ENCODE assay signal across 10 mouse cellular contexts in the genomic region with DNA sequence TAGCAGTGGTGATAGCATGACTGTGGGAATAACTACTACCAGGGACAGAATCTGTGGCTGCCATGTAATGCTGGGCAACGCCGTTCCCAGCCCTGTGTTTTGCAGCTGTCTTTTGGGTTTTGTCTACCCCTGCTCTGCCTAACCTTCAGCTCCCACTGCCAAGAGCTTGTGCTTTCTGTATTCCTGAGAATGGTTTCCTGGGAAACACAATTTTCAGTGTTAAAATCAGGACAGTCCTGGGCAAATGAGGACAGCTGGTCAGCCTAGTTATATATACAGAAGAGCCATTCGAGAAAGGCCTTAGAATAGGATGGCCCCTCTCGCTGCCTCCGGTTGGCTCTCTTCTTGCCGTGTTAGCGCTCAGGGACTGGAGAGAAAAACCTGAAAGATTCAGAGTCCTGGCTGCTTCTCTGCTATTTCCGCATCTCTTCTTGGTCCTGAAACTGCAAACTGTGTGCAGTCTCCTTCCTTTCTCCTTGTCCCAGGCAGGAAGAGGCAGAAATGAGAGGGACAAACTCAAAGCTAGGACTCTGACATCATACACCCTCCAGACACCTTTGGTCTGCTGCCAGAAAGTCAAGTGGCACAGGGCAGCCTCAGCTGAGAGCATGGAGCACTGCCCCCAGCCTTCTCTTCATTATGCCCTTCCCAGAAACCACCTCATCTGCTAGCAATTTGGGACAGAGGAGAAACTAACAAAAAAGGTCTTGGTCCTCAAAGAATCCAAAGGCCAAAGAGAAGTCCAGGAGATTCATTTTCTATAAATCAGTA.
DNase-seq lines count a peak whose midpoint lies in the region; ATAC-seq and TF ChIP-seq lines count a peak whose summit lies in the region.
"Had no signal": no experiment of that assay in that cellular context is flagged by ENCODE, and none has a peak within 500 bp of the region (broad histone marks: within the 10 kb centered on the region; RNA-seq: fewer than 3 reads in every experiment).

No protein-coding gene starts in this region.

- DNase-seq in kidney, postnatal 4 days: no peak
- peak; percentile 20 to 41 for DNase-seq in cerebellum, adult 2 months
- DNase-seq in lung, postnatal 10 days: peak; percentile 80
- no peak for DNase-seq in ovary, postnatal 14 days (ENCODE audit: low spot score)
- DNase-seq in thymus, postnatal 36 days: no peak
- DNase-seq in natural killer cell, adult 2 months (ENCODE audit: low spot score in 2 of 2): no peak

- no peak overlapping the region for H3K4me3 ChIP-seq in kidney, embryonic 16.5 days (ENCODE audit: low read length)
- H3K4me3 ChIP-seq in cerebellum, adult 2 months (replicated peaks; ENCODE audit: insufficient read depth, low read depth, low read length): no peak overlapping the region
- no peak overlapping the region for H3K4me3 ChIP-seq in heart, embryonic 12.5 days

- H3K4me2 ChIP-seq in kidney, embryonic 16.5 days (replicated peaks; ENCODE audit: low read depth, low read length): no peak overlapping the region
- no peak overlapping the region for H3K4me2 ChIP-seq in heart, embryonic 12.5 days

- no peaks in the 10 kb centered on the region for H3K27me3 ChIP-seq in kidney, embryonic 16.5 days (ENCODE audit: insufficient read depth, low read length)
- H3K27me3 ChIP-seq in cerebellum, adult 2 months (ENCODE audit: control insufficient read depth, insufficient read depth, low read length): no peaks in the 10 kb centered on the region
- no peaks in the 10 kb centered on the region for H3K27me3 ChIP-seq in heart, embryonic 12.5 days (replicated peaks)

- no peaks in the 10 kb centered on the region for H3K9me3 ChIP-seq in kidney, embryonic 16.5 days (ENCODE audit: low read length)
- no peaks in the 10 kb centered on the region for H3K9me3 ChIP-seq in heart, embryonic 12.5 days (replicated peaks)
- H3K9me3 ChIP-seq: G1E had no signal

- no peaks in the 10 kb centered on the region for H3K36me3 ChIP-seq in kidney, embryonic 16.5 days (ENCODE audit: insufficient read depth, low read length)
- no peaks in the 10 kb centered on the region for H3K36me3 ChIP-seq in heart, embryonic 12.5 days
- H3K36me3 ChIP-seq: G1E had no signal

- TF ChIP-seq CTCF in cerebellum, adult 2 months (IDR thresholded peaks at IDR 0.05; ENCODE audit: borderline replicate concordance, insufficient read depth, low read depth, low read length): no peak

- H3K9ac ChIP-seq in kidney, embryonic 16.5 days (replicated peaks; ENCODE audit: low read length): no peak overlapping the region
- H3K9ac ChIP-seq in heart, embryonic 12.5 days: no peak overlapping the region

- TF ChIP-seq POLR2A in cerebellum, adult 2 months (IDR thresholded peaks at IDR 0.05; ENCODE audit: borderline replicate concordance, insufficient read depth, low read length): no peak

- peak overlapping the region; percentile 50; the same call in 1 of the 2 replicates for H3K27ac ChIP-seq in kidney, embryonic 16.5 days (ENCODE audit: low read length)
- H3K27ac ChIP-seq in cerebellum, adult 2 months (ENCODE audit: insufficient read depth, low read length): peak overlapping the region; percentile 34; the same call in 1 of the 2 replicates
- H3K27ac ChIP-seq in heart, embryonic 12.5 days (ENCODE audit: poor library complexity, severe bottlenecking): peak overlapping the region; percentile 72
- H3K27ac ChIP-seq: kidney, postnatal 0 days had no signal

- no peak for ATAC-seq in kidney, embryonic 16.5 days (ENCODE audit: low FRiP score, low TSS enrichment)
- peak; percentile 61; the same call in 1 of the 2 replicates for ATAC-seq in heart, embryonic 12.5 days (ENCODE audit: insufficient number of reproducible peaks, low FRiP score)

- peaks cover 8% of the 10 kb centered on the region for H3K4me1 ChIP-seq in kidney, embryonic 16.5 days (ENCODE audit: insufficient read depth, low read length)
- H3K4me1 ChIP-seq in cerebellum, adult 2 months (ENCODE audit: control insufficient read depth, insufficient read depth, low read length): no peaks in the 10 kb centered on the region
- peaks cover 15% of the 10 kb centered on the region for H3K4me1 ChIP-seq in heart, embryonic 12.5 days (replicated peaks)

- WGBS in kidney, embryonic 16.5 days: 86% methylated on average over 8 of the region's 8 CpGs
- 34% methylated on average over 8 of the region's 8 CpGs for WGBS in cerebellum, adult 2 months
- 73% methylated on average over 8 of the region's 8 CpGs for WGBS in heart, embryonic 12.5 days

Comparison
In these comparisons a context has a peak if more than half of its experiments do, and no peak if none do; other contexts are left out.
1. DNase-seq: peak in cerebellum, adult 2 months (2 of 2) and lung, postnatal 10 days (single experiment); none in kidney, postnatal 4 days (0 of 2), ovary, postnatal 14 days (single experiment), thymus, postnatal 36 days (0 of 2) and natural killer cell, adult 2 months (0 of 2).
2. Peak in every context shown above with its lines, with median percentiles within 50 percentile points of each other: H3K27ac ChIP-seq.